Mouse (Mus musculus): Measurements from ENCODE around the gene Srebf2. TPM values are rescaled to one million over a fixed set of nuclear protein-coding genes. Genes with fewer than 3 reads are reported as not detected.

The Srebf2 gene
- total RNA-seq, 2 experiments from 2014 or later: 162 to 165 TPM

DNA sequence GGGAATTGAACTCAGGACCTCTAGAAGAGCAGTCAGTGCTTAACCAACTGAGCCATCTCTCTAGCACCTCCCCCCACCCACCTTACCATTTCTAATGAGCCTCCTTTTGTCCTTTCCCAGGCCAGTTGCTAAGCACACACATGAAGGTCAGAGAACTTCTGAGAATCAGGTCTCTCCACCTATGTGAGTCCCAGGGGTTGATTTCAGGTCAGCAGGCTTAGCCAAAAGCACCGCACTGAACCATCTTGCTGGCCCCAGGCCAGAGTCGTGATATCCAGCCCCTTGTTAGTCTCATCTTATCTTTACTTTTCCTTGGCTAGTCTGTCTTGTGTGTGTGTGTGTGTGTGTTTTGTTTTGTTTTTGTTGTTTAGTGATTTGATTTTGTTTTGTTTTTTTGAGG lies 1.6 kb upstream of the Srebf2 start:
- TF ChIP-seq CTCF (conservative IDR thresholded peaks at IDR 0.05): no peak
- no peak for DNase-seq (ENCODE audit: low spot score in 2 of 2)
- peak overlapping the region; percentile 98; the same call in 1 of the 2 replicates for H3K27ac ChIP-seq
- no peak overlapping the region for H3K4me3 ChIP-seq

DNA sequence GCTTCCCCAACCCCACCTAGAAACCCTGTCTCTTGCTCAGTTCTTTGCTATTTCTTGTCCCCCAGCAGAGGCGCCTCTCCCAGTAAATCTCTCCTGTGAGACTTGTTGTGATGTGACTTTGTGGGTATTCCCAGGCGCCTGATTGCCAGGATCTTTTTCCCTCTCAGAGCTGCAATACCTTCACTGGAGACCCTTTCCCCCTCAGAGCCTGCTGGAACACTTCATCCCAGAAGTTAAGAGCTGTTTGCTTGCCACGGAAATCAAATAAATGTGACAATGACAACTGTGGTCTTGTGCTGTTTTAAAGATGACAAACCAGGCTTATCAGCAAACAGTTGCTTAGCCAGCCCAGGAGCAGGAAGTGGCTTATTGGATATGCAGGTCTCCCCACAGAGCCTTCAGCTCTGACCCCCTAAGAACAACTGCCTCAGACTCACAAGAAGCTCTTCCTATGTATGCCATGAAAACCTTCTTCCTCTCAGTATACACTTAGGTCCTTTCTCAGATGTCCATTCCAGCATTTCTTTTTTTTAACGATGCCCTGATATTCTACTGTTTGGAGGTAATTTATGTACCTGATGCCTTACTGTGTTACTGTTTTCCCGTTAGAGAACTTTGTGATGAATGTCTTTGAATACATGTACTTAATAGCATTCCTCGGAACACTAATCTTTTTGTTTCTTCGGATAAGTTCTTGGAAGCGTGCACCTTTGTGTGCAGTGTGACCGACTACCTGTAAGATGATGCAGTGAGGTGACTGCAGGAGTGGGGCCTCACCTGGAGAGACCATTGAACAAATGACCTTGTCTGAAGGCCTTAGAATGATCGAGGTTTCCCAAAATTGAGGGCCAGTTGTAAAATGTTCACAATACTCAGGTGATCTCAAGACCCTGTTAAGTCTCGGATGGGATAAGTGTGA lies 871 bp upstream of the Srebf2 start:
- TF ChIP-seq CTCF (conservative IDR thresholded peaks at IDR 0.05): 0 out of 2 replicates have a peak, but pooled peaks have one; percentile 8
- no peak for DNase-seq (ENCODE audit: low spot score in 2 of 2)

DNA sequence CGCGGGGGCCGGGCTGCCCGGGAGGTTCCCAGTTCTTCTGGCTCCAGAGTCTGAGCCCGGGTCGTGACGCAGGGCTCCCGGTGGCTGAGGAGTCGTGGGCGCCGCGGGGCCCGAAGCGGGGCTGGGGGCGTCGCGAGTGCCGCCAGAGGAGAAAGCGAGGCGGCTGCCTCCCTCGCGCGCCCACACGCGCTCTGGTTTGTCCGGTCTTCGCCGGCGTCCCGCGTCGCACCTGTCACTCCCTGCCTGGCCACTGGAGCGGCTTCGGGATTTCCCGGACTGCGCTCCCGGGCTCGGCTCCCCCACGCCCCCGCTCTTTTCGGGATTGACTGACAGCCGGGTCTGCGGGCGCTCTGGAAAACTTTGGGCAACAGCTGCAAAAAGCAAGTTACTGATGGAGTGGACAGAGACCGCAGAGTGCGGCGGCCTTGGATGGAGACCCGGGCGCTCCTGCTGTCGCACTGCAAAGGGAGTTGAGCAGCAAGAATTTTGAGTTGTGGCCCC lies 680 bp downstream of the Srebf2 start:
- DNase-seq (ENCODE audit: low spot score in 2 of 2): peak in 1 of 2 experiments; percentile 53
- H3K4me3 ChIP-seq: peak overlapping the region; percentile 87
- H3K27ac ChIP-seq: peak overlapping the region; percentile 98
- TF ChIP-seq CTCF (conservative IDR thresholded peaks at IDR 0.05): peak; percentile 56

More for the DNA sequence above, 871 bp upstream of the Srebf2 start:
- peak overlapping the region; percentile 98 for H3K27ac ChIP-seq
- peak overlapping the region; percentile 87 for H3K4me3 ChIP-seq

DNA sequence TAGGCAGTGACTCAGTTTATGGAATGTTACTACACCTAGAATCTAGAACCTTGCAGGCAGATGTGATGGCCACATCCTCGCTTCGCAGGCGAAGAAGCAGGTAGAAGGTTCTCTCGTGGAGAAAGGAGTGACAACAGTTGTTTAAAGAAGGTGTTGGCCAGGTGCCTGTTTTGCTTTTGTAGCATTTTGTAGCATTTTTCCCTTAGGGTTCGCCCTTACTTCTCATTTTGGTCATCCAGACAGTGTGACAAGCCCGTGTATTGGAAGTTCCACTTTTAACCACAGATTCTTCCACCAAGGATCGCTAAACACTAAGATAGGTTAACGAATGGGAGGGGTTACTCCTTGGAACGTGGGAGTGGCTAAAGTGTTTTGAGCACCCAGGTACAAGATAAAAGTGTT lies 1.5 kb downstream of the Srebf2 start:
- no peak for TF ChIP-seq CTCF (conservative IDR thresholded peaks at IDR 0.05)
- H3K4me3 ChIP-seq: peak overlapping the region; percentile 87
- DNase-seq (ENCODE audit: low spot score in 2 of 2): no peak
- H3K27ac ChIP-seq: peak overlapping the region; percentile 98

DNA sequence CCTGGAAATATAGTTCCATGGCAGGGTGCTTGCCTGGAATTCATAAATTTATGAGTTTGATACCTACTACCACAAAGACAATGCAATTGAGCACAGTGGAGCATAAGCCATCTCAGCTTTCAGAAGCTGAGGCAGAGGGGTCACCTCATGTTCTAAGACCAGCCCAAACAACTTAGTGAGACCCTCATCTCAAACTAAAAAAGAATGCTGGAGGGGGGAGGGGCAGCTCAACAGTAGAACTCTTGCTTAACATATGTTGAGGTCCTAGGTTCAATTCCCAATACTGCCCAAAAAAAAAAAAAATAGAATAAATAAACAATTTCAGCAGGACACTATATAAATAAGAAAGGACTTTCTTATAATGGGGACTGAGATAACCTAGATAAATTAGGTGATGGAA lies 3.1 kb downstream of the Srebf2 start:
- Histone ChIP-seq H3K4me3 (no peak overlapping the region), H3K27ac (no peak overlapping the region)
- no peak for TF ChIP-seq CTCF (conservative IDR thresholded peaks at IDR 0.05)
- no peak for DNase-seq (ENCODE audit: low spot score in 2 of 2)

DNA sequence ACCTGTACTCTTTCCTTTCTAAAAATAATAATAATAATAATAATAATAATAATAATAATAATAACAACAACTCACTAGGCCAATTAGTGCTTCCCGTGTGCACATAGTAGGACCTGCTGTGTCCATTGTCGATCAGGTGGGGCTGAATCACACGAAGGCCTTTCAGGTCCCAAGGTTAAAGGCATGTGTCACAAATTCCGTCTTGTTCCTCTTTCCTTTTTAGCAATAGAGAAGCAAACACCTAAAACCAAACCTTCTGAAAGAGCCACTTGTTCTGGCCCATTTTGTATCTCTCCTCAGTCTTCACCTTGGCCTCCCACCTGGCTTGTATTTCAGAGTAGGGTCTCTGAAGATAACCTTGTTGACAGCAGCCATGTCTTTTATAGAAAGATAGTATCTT lies 4.2 kb downstream of the Srebf2 start:
- DNase-seq (ENCODE audit: low spot score in 2 of 2): no peak
- no peak for TF ChIP-seq CTCF (conservative IDR thresholded peaks at IDR 0.05)
- H3K4me3 ChIP-seq: no peak overlapping the region
- no peak overlapping the region for H3K27ac ChIP-seq

DNA sequence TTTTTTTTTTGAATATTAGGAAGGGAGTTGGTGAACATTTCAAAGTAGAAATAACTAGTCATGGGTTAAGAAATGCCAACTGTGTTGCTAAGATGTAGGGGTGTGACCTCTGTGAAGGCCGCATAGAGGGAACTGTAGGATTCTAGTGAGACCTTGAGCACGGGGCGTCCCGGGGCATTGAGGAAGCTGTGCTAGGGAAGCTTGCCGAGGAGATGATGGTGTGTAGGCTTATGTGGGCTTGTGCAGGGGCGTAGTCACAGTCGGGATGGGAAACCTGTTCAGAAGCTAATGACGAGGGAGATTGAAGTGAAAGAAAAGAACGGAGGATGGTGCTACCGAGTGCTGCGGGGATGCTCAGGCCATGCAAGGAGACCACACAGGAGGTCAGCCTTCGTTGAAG lies 5.0 kb downstream of the Srebf2 start:
- DNase-seq (ENCODE audit: low spot score in 2 of 2): no peak
- no peak for TF ChIP-seq CTCF (conservative IDR thresholded peaks at IDR 0.05)
- Histone ChIP-seq H3K27ac (no peak overlapping the region), H3K4me3 (no peak overlapping the region)

DNA sequence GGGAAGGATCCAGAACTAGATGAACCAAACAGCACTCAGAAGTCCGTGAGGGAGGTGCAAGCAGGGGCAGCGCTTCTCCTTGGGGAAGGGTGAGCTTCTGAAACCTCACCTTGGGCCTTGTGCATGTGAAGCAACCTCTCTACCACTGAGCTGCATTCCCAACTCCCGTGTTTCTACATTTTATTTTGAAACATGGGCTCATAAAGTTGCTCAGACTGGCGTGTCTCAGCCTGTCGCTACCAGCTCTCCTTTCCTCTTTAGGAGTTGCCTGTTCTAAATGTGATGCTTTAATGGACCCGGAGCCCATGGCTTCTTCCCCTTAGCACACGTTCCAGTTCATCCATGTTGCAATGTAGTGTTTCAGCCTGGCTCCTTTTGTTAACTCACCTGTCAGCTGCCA lies 5.5 kb downstream of the Srebf2 start:
- no peak overlapping the region for H3K4me3 ChIP-seq
- DNase-seq (ENCODE audit: low spot score in 2 of 2): no peak
- no peak for TF ChIP-seq CTCF (conservative IDR thresholded peaks at IDR 0.05)
- H3K27ac ChIP-seq: no peak overlapping the region

DNA sequence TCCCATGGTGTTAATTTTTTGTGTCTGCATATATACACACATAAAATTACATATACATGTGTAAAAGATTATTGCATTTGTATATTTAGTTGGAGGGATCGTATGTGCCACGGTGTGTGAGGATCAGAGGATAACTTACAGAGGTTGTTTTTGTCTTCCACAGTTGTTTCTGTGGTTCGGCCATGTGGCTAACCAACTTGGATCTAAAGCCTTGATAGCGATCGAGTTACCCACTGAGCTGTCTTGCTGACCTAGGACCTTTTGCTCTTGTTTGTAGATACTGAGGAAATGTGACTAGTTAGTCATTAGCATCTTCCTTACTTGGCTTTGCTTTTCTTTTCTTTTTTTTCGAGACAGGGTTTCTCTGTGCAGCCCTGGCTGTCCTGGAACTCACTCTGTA lies 9.3 kb downstream of the Srebf2 start:
- TF ChIP-seq CTCF (conservative IDR thresholded peaks at IDR 0.05): no peak
- Histone ChIP-seq H3K4me3 (no peak overlapping the region), H3K27ac (no peak overlapping the region)
- DNase-seq (ENCODE audit: low spot score in 2 of 2): no peak

DNA sequence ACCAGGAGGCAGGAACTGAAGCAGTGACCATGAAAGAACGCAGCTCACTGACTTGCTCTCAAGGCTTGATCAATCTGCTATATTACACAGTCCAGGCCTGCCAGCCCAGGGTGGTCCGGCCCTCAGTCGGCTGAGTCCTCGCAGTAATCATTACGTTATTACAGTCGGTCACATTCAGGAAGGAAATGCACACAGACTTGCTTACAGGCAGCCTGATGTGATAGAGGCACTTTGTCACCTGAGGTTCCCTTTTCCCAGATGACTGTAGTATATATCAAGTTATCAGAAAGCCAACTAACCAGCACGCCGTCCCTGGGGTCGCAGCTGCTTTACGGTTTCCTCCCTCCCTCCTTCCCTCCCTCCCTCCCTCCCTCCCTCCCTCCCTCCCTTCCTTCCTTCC lies 9.9 kb downstream of the Srebf2 start:
- no peak for DNase-seq (ENCODE audit: low spot score in 2 of 2)
- Histone ChIP-seq H3K4me3 (no peak overlapping the region), H3K27ac (no peak overlapping the region)
- TF ChIP-seq CTCF (conservative IDR thresholded peaks at IDR 0.05): no peak

DNA sequence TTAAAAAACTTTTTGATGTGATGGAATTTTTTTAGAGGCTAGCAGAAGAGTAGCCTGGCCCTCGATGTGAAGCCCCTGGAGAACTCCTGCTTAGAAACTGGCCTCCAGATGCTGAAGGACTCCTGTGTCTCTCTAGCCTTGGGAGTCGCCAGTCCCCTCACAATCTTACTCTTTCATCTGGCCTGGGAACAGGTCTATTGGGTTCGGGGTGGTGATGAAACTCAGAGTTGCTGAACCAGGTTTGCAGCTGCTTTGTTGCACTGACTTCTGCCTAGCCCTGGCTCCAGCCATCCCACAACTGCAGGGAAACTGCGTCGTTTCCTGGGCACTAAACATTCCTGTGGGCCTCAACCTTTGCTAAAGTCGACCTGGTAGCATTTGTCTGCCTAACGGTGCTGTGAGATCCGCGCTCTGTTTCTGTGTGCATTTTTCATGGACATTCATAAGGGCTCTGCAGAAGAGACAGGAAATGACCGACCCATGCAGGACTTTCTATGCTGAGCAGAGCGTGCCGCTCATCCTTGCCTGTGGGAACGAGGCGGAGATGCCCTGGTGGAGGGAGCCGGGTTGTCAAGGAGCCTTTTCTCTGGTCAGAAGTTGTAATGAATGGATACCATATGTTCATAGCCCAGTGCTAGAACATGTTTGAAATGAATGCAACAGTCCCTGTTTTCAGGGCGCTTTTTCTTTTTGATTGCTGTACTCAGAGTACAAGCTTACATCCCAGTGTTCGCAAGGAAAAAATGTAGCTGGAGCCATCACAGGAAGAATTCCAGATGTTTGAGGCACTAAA lies 11.5 kb downstream of the Srebf2 start:
- no peak for DNase-seq (ENCODE audit: low spot score in 2 of 2)
- peak overlapping the region; percentile 25; the same call in 1 of the 2 replicates for H3K27ac ChIP-seq

DNA sequence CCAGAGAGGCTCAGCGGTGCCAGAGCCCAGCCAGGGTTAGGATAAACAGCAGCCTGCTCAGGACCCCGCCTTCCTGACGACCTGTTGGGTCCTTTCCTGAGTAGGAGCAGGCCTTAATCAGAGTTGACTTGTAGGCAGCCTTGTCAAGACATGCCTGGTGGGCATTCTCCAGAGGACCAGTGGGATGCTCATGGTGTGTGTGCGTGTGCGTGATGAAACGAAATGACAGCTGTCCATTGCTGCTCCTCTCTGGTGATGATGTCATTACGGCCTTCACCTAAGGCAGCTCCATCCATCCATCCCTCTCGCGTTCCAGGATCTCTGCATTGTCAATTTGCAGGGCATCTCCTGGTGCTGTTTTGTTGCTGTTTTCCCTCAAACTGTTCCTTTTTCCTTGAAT lies 12.5 kb downstream of the Srebf2 start:
- TF ChIP-seq CTCF (conservative IDR thresholded peaks at IDR 0.05): no peak
- Histone ChIP-seq H3K4me3 (no peak overlapping the region), H3K27ac (no peak overlapping the region)
- DNase-seq (ENCODE audit: low spot score in 2 of 2): no peak

More for the DNA sequence above, 11.5 kb downstream of the Srebf2 start:
- H3K4me3 ChIP-seq: no peak overlapping the region
- 0 out of 2 replicates have a peak, but pooled peaks have one; percentile 3 for TF ChIP-seq CTCF (conservative IDR thresholded peaks at IDR 0.05)
